In genomic region chr19:57881927-57882326, GRCm38 (mm10) we compare ENCODE assay signal across 20 mouse cellular contexts.
A peak's percentile ranks its signal among the peaks of the same experiment; 100 is the strongest.
DNase-seq lines count a peak whose midpoint lies in the region; ATAC-seq lines count a peak whose summit lies in the region.
"Had no signal": no experiment of that assay in that cellular context is flagged by ENCODE, and none has a peak within 500 bp of the region (broad histone marks: within the 10 kb centered on the region; RNA-seq: fewer than 3 reads in every experiment).

No protein-coding gene starts in this region.

- no peak for ATAC-seq in midbrain, embryonic 11.5 days (ENCODE audit: low FRiP score)
- ATAC-seq in midbrain, embryonic 14.5 days (ENCODE audit: low FRiP score, low TSS enrichment): no peak
- ATAC-seq: forebrain, embryonic 16.5 days; intestine, embryonic 16.5 days had no signal

- no peak overlapping the region for H3K4me2 ChIP-seq in midbrain, embryonic 11.5 days
- no peak overlapping the region for H3K4me2 ChIP-seq in midbrain, embryonic 14.5 days (ENCODE audit: low read length)
- H3K4me2 ChIP-seq: embryonic facial prominence, embryonic 13.5 days; heart, embryonic 12.5 days; hindbrain, embryonic 14.5 days; limb, embryonic 13.5 days; lung, embryonic 14.5 days had no signal

- no peak overlapping the region for H3K9ac ChIP-seq in midbrain, embryonic 11.5 days (ENCODE audit: low read length)
- no peak overlapping the region for H3K9ac ChIP-seq in midbrain, embryonic 14.5 days (replicated peaks; ENCODE audit: low read length)
- H3K9ac ChIP-seq: embryonic facial prominence, embryonic 13.5 days; heart, embryonic 12.5 days; hindbrain, embryonic 14.5 days; limb, embryonic 13.5 days; lung, embryonic 14.5 days had no signal

- peak; percentile 12 for DNase-seq in midbrain, embryonic 11.5 days (ENCODE audit: low spot score, missing footprints)
- no peak for DNase-seq in midbrain, embryonic 14.5 days
- DNase-seq in MEL-GATA-1-ER (ENCODE audit: extremely low read depth, low read depth): peak; percentile 73
- DNase-seq in fibroblast of lung, adult 2 months (ENCODE audit: low read depth): peak; percentile 4
- no peak for DNase-seq in cerebellum, postnatal 4 days (ENCODE audit: low spot score in 2 of 2)
- DNase-seq in hindbrain, embryonic 10.5 days (ENCODE audit: low spot score): no peak
- DNase-seq in spleen, postnatal 36 days (ENCODE audit: low spot score in 2 of 2): no peak
- DNase-seq: cerebellum, postnatal 10 days; heart, postnatal 14 days; kidney, postnatal 36 days; lung, embryonic 14.5 days; lung, postnatal 36 days; retina, postnatal 1 day had no signal

- H3K36me3 ChIP-seq in midbrain, embryonic 11.5 days (ENCODE audit: control insufficient read depth, insufficient read depth, low read length): no peaks in the 10 kb centered on the region; the same call in 1 of the 2 replicates
- no peaks in the 10 kb centered on the region for H3K36me3 ChIP-seq in midbrain, embryonic 14.5 days (ENCODE audit: control insufficient read depth, insufficient read depth, low read length)
- no peaks in the 10 kb centered on the region for H3K36me3 ChIP-seq in hindbrain, embryonic 10.5 days
- H3K36me3 ChIP-seq: embryonic facial prominence, embryonic 13.5 days; heart, embryonic 12.5 days; limb, embryonic 13.5 days; midbrain, embryonic 10.5 days had no signal

- H3K4me1 ChIP-seq in midbrain, embryonic 11.5 days (ENCODE audit: control insufficient read depth, insufficient read depth, low read length): no peaks in the 10 kb centered on the region
- H3K4me1 ChIP-seq in midbrain, embryonic 14.5 days (ENCODE audit: control insufficient read depth, insufficient read depth, low read length): no peaks in the 10 kb centered on the region
- peaks cover 4% of the 10 kb centered on the region; the same call in 1 of the 2 replicates for H3K4me1 ChIP-seq in hindbrain, embryonic 10.5 days (replicated peaks)
- H3K4me1 ChIP-seq: embryonic facial prominence, embryonic 13.5 days; heart, embryonic 12.5 days had no signal

- H3K9me3 ChIP-seq in midbrain, embryonic 11.5 days (ENCODE audit: control insufficient read depth, low read length): no peaks in the 10 kb centered on the region
- no peaks in the 10 kb centered on the region for H3K9me3 ChIP-seq in midbrain, embryonic 14.5 days (ENCODE audit: control insufficient read depth, low read length)
- no peaks in the 10 kb centered on the region for H3K9me3 ChIP-seq in hindbrain, embryonic 10.5 days
- H3K9me3 ChIP-seq: embryonic facial prominence, embryonic 13.5 days; heart, embryonic 12.5 days; limb, embryonic 13.5 days; midbrain, embryonic 10.5 days had no signal

- no peaks in the 10 kb centered on the region for H3K27me3 ChIP-seq in midbrain, embryonic 11.5 days (ENCODE audit: control insufficient read depth, insufficient read depth, low read length)
- no peaks in the 10 kb centered on the region for H3K27me3 ChIP-seq in midbrain, embryonic 14.5 days (ENCODE audit: control insufficient read depth, insufficient read depth, low read length)
- H3K27me3 ChIP-seq in hindbrain, embryonic 10.5 days (ENCODE audit: insufficient read depth, poor library complexity, severe bottlenecking): no peaks in the 10 kb centered on the region
- H3K27me3 ChIP-seq: embryonic facial prominence, embryonic 13.5 days; heart, embryonic 12.5 days; limb, embryonic 13.5 days had no signal

- no peak overlapping the region for H3K4me3 ChIP-seq in midbrain, embryonic 11.5 days (ENCODE audit: low read depth, low read length)
- no peak overlapping the region for H3K4me3 ChIP-seq in midbrain, embryonic 14.5 days (replicated peaks; ENCODE audit: low read depth, low read length)
- no peak overlapping the region for H3K4me3 ChIP-seq in hindbrain, embryonic 10.5 days
- H3K4me3 ChIP-seq: embryonic facial prominence, embryonic 13.5 days; heart, embryonic 12.5 days; limb, embryonic 13.5 days; midbrain, embryonic 10.5 days had no signal

- 95% methylated on average over 7 of the region's 7 CpGs for WGBS in midbrain, embryonic 11.5 days
- 94% methylated on average over 7 of the region's 7 CpGs for WGBS in midbrain, embryonic 14.5 days
- 95% methylated on average over 7 of the region's 7 CpGs for WGBS in hindbrain, embryonic 10.5 days

- no peak overlapping the region for H3K27ac ChIP-seq in midbrain, embryonic 11.5 days (ENCODE audit: low read depth, low read length)
- no peak overlapping the region for H3K27ac ChIP-seq in midbrain, embryonic 14.5 days (replicated peaks; ENCODE audit: low read depth, low read length)
- H3K27ac ChIP-seq in hindbrain, embryonic 10.5 days: no peak overlapping the region
- H3K27ac ChIP-seq: embryonic facial prominence, embryonic 13.5 days; hindbrain, embryonic 14.5 days; limb, embryonic 13.5 days; midbrain, embryonic 10.5 days had no signal

Comparison
In these comparisons a context has a peak if more than half of its experiments do, and no peak if none do; other contexts are left out.
1. DNase-seq: peak in midbrain, embryonic 11.5 days (single experiment), MEL-GATA-1-ER (single experiment) and fibroblast of lung, adult 2 months (single experiment); none in midbrain, embryonic 14.5 days (single experiment), cerebellum, postnatal 4 days (0 of 2), hindbrain, embryonic 10.5 days (single experiment) and spleen, postnatal 36 days (0 of 2).